Mouse (Mus musculus) right cerebral cortex, postnatal 10 days (tissue): ENCODE measurements around the gene Gprin2.

Experiments used
- DNase-seq, 2 experiments: peaks; one replicate each; pipeline ENCODE4 v3.0.0; 2021; ENCODE audit warnings: low spot score in 2 of 2

The Gprin2 gene

DNA sequence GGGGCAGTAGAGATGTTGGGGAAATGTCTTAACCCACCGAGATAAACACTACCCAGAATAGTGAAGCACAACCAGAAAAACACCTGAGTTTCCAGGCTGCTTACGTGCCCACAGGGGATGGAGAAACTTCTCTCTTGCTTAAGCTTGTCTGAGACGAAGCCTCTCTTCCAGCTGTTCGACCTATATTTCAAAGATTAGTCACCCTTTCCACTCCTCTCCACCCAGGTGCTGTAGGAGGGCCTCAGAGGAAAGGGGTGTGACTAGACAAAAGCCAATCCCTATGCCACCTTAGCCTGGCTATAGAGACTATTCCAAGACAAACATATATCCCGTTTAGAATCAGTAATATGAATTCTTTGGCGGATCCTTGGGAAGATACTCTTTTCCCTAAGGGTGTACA lies 6.5 kb upstream of the Gprin2 start:
- DNase-seq = no peak

DNA sequence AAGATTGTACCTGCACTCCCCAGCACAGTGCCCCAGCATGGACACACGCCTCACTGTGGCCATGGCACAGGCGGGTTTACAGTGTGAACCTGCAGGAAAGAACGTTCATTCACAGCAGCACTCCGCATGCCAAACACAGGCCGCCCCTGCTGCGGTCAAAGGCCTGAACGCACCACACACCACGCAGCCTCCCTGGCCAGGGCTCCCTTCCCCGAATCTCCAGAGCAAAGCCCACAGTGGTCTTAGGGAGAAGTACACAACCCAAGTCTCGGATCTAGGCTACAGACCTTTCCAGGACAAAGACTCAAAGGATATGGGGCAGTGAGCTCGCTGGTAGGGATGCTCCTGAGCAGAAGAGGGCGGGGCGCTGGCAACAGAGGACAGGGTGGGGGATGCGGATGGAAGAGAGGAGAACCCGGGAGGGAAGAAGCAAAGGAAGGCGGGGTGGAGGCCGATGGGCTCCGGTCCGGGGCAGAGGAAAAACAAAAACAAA lies 669 bp downstream of the Gprin2 start:
- DNase-seq = peak; percentile 46 to 54

DNA sequence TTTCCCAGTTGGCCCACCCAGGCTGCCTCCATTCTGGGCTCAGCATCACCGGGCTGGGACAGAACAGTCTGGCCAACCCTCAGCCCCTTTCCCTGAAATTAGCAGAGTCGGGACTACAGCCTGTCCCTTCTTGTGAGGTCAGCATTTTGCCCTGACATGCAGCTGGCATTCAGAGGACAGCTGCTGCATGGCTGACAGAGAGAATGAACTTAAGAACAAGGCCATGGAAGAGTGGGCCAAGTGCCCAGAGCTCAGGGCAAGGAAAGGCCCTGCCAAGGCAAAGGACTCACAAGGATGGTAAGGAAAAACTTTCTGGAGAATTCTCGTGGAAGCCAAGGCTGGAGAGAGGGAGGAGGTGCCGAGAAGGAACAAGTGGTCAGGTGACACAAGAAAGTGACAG lies 4.7 kb downstream of the Gprin2 start:
- peak in 1 of 2 experiments; percentile 39 for DNase-seq

DNA sequence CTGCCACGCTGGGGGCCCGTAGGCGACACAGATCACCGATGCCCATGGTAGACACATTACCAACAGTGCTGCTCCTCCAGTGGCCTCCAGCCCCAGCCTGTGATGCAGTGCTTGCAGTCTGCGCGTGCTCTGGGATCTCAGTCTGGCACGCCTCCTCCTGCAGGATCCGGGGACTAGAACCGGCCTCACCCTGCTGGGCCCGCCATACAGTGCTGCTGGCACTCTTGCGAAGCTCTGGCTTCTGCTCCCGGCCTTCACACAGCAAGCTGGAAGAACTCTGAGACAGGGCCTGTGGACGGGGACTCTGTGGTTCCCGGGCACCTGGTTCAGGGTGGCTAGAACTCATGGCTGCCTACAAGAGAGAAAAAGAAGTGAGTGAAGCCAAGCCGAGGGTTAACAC lies 6.0 kb downstream of the Gprin2 start:
- DNase-seq = no peak

DNA sequence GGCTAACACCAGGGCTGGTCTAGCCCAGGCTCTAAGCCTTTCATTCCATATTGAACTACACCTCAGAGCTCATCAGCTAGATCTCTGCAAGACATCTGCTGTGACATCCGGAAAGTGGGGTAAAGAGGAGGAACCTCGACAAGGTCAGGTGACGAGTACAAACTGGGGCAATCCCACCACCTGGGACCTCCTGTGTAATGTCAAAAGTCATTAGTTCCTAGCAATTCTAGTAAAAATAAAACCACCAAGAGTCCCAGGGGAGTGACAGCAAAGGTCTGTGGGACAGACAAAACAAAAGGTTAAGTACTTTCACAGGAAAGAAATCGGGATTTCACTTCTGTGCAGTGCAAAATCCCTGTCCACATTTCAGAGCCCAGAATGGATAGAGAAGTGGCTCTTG lies 7.6 kb downstream of the Gprin2 start:
- no peak for DNase-seq

DNA sequence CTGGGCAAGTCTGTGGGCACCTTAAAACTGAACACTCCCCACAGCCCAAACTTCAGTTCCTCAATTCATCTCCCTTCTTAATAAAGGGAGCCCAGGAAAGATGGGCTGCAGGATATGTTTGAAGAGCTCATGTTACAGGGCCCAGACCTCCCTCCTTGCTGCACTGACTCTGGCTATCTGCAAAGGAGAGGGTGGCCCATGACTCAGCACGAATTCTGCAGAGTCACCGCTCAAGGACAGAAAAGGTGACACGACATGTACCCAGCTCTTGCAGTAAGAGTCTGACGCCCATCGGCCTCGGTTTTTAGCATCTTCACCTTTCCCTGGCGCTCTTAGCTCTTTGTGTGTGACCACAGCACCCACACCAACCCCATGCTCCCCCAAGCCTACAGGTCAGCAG lies 11.1 kb downstream of the Gprin2 start:
- DNase-seq = no peak

DNA sequence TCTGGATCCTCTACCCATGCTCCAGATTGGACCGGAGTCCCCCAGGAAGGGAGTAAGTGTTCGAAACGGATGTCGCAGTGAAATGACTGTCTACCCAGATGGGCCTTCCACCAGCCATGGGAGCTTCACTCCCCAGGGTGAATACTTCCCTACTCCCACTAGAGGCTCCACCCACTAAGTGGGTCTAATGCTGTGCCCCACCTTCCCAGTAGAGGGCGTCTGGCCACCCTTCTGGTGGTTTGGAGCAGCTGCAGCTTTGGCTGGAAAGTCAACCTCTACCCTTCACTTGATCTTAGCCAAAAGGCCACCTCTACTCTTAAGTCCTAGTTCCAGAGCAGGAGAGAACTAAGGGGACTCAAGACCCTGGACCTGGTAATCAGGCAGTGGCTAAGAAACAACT lies 12.8 kb downstream of the Gprin2 start:
- peak in 1 of 2 experiments; percentile 52 for DNase-seq

DNA sequence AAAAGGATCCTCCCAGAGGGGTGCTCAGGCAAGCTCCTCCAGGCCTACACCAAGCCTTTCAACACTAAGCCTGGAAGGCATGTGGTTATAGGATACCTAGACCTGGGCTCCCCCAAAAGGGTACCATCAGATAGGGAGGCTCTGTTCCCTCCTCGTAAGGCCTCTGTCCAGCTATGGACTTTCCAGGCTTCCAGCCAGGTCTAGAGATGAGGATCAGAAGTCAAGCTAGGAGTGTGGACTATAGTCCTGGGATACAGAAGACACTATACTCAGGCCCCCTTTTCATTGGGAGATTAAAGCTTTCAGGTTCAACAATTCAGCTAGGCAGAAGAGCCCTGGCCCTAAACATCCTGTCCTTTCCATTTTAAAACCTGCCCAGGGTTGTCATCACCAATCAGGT lies 18.4 kb downstream of the Gprin2 start:
- DNase-seq = no peak

DNA sequence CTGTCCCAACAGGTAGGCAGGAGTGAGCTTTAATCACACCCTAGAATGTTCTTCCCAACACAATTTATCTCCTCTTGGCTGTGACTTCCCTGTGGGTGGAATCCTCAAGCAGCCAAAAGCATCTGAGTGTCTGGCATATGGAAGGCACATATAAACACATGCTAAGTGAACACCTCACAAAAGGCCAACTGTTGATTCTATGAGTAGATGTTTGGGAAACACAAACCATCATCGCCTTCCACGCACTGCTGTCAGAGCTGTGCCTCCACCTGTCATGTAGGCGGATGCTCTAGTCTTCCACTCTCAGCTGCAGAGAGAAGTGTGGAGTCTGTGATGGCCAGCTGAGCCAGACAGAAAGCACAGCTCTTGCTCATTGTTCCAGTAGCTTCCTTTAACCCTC lies 22.1 kb downstream of the Gprin2 start:
- peak; percentile 68 to 88 for DNase-seq

DNA sequence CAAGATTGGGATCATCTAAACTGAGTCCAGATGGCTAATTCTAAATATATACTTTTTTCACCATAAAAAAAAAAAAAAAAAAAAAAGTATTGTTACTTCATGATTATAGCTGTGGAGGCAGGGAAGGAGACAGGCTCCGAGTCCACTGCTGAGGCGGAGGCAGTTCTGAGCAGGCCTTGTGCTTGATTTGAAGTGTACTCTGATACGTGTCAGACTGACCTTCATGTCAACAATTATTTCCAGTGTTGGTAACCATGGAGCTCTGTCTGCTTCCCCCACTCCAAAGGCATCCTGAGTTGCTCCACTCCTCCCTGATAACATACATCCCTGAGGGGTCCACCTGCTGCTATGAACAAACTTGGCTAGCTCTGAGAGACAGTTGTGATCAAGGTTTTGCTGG lies 30.3 kb downstream of the Gprin2 start:
- DNase-seq = no peak

DNA sequence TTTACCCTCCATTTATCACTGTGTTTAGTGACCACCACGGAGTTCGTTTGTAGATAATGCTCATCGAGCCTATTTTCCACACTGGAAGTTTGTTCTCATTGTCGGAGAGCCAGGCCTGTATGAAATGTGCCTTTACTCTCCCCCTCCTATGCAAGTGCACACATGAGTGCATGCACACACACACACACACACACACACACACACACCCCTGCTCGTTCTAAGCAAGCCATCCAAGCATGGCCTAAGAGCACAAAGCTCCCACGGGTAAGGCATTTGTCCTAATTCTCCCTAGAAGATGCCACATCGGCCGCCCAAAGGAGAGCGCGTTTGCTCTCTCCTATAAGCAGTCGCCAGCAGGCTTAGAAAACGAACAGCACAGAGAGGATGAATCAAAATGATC lies 45.7 kb downstream of the Gprin2 start:
- no peak for DNase-seq

DNA sequence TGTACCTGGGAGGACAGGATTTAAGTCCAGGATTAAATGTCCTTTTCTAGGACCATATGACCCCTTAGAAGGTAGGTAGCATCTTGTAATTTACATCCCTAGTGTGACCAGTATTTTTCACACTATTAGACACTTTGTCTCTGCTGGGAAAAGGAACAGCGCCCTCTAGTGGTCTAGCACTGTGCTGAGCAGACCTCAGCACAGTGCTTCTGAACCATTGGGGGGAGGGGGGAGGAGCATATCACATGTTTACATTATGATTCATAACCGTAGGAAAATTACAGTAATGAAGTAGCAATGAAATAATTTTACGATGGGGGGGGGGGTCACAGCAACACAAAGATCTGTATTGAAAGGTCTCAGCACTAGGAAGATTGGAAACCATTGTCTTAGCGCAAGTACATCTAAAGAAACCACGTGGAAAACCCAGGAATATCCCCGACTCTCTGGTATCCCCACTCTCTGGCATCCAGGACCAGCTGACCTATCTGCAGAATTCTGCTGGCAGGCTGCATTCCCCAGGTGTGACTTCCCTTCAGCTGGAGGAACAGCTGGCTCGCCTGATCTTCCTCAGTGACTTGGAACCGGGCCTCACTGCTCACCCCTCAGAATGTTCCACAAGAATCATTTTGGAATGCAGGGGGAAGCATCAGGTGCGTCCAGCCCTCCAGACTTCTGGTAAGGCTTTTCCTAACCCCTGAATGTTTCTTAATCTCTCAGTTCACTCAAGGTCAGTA lies 46.7 kb downstream of the Gprin2 start:
- peak in 1 of 2 experiments; percentile 69 for DNase-seq

DNA sequence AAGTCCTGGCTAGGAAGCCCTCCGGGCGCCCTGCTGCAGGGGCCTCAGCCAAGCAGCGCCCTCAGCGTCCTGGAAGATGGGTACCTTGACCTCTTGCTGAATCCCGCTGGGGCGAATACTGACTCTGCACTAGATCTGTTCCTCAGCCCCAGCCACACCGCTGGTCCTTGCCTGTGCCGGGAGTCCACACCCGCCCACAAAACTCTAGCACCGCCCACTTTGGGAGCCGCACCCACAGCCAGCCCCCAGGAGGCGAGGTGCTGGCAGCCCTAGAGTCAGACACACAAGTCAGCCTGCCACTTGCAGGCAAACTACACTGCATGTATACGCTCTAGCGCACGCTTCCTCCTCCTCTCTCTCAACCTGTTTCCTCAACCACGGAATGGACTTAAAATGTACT lies 49.1 kb downstream of the Gprin2 start, which contains the start of gene Npy4r:
TSS of gene Npy4r (minus strand) at position 148 of the 400 bp plus-strand sequence.
- DNase-seq = peak in 1 of 2 experiments; percentile 27

DNA sequence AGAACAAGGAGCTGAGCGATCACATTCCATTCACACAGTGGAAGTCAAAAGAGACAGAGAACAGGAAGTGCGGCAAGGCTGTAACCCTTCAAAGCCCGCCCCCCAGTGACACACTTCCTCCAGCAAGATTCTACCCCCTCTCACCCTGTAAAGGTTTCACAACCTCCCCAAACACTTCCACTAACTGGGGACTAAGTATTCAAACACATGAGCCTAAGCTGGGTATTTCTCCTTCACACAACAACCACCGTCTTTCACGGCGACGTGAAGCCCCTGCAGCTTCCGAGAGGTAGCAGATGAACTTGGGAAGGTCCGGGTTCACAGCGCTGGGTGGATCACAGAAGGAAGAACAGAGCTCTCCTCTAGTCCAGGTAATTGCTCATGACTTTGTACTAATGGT lies 58.5 kb downstream of the Gprin2 start:
- no peak for DNase-seq

DNA sequence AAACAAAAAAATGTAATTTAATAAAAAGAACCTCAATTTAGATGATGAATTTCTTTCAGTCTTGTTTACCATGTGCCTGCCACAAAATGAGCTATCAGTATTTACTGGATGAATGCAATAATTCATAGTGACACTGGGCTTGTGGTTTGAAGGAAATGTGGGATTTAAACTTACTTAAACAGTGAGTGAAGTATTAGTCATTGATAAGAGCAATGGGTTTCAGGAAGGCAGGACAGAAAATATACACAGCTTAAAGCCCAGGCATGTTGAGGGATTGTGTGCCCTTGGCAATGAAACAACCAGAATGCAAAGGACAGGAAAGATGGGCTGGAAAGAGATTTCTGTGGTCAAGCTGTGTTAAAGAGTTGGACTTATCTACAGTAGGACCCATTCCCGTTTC lies 59.1 kb downstream of the Gprin2 start:
- DNase-seq = no peak

DNA sequence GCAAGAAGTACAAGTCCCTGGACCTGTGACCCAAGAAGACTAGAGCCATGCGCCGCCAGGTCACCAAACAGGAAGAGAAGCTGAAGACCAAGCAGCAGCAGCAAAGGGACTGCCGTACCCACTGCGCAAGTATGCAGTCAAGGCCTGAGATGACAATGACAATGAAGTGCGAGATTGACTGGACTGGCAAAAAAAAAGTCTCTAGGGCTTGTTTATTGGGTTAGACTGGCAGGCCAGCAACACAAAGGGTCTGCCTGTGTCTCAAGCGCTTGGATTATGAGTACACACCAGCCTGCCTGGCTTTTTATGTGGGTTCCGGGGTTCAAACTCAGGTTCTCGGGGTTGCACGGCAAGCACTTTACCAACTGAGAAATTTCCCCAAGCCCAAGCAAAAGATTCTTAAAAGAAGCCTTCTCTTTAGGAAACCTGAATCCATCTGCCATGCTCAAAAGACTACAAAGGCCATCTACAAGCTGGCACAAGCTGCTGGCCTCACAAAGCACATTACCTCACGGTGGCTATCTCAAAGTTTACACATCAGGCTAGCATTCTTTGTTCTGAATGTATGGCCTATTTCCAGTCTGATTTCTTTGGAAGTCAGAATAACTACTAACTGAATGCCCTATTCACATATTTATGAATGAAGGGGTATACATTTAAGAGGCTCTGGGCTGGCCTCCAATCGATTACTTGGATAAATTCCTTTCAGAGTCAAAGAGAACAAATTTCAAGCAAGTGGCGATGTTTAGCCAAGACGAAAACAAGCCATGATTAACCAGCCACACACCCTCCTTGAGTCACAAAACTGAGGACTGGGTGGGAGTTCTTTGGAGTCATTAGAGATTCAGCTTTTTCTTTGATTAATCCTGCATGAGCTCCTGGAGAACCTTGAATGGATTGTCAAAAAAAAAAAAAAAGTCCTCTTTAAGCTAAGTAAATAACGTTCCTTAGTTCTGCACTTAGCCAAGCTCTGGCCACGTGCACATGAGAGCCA lies 61.5 kb downstream of the Gprin2 start:
- DNase-seq = no peak
